Mouse (Mus musculus): ENCODE results near the gene Cntnap1.

DNA sequence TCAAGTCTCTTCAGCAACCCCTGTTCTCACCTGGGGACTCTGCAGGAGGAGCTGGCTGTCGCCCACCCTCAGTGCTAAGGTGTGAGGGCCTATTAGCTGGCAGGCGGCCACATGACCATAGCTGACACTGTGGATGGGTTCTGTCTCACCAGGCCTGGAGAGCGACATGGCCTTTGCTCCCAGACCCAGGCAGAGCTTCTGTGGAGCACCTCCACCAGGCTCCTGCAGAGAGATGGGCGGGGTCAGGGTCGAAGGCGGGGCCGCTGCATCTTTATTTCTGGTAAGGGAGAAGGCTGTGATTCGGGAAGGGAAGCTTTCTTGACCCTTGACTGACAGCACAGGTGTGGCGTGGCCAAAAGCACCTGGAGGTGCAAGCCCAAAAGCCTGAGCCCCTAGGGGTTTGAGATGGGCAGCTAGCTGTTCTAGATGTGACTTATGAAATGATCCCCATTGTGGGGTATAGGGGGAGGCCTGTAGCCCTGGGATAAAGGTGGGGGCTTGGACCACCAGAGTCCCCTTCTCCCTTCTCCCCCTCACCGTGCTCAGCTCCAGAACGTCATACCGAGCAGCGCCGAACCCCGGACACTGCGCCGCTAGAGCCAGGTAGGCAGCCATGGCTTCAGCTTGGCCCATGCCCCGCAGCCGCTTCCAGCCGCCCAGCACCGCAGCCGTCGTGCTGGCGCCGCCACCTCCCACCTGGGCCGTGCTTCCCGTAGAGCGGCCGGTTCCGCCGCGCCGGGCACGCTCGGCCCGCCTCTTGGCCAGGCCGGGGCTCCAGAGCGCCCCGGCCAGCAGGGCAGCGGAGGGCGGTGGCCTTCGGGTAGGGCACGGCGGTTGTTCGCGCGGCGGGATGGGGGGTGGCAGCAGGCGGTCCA, 6.6 kb upstream of the Cntnap1 start:
- no peak for TF ChIP-seq CTCF (IDR thresholded peaks at IDR 0.05; ENCODE audit: control insufficient read depth, insufficient read depth, insufficient replicate concordance, low read depth, low read length)
- TF ChIP-seq POLR2A (IDR thresholded peaks at IDR 0.05; ENCODE audit: control insufficient read depth, low read depth, low read length), result no peak
